Mouse (Mus musculus) liver, adult 10 weeks (tissue): ENCODE data around the gene C2cd5. TPM values are rescaled to one million over a fixed set of nuclear protein-coding genes. Genes with fewer than 3 reads are reported as not detected.

ENCODE experiments used
- polyA plus RNA-seq: library from polyadenylated mRNA; stranded (reverse); fragments of 350-450 nt; fragmentation: Illumina TruSeq; extraction: RNeasy Lipid Tissue Mini Kit (QIAGEN cat#74804); gene quantifications from one replicate; pipeline ENCODE4 v1.2.3, GENCODE M21; 2014; ENCODE audit warnings: low read depth, low replicate concordance

C2cd5 gene
- 4.4 TPM for polyA plus RNA-seq

DNA sequence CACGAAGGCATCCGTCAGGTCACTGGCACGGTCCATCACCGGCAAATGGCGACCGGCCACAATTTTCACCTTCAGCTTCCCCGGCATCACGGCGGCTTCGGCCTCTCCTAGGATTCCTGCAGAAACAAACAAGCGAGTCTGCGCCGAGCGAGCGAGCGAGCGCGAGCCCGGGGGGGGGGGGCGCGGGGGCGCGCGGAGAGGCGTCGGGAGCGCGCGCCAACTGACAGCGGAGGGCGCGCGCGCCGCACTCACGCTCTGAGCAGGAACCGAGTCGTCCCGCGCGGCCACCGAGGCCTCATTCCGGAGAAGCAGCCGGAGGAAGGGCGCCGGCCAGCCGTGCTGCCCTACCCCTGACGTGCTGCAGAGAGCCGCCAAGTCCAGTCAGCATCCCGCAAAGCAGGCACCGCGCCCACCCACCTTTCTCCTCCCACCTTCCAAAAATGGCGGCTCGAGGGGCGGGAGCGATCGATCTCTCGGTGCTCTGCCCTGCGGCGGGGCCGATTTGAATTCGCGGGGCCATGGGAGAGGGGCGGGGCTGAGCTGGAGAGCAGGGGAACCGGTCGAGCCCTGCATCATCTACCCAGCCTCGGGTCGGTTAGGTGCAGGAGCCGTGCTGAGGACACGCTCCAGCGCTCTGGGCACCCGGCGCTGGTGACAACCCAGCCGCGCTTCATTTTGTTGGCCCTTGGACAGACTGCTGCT, at the start of gene C2cd5:
C2cd5 (minus strand) TSS at position 461 of the 702 bp plus-strand sequence.

DNA sequence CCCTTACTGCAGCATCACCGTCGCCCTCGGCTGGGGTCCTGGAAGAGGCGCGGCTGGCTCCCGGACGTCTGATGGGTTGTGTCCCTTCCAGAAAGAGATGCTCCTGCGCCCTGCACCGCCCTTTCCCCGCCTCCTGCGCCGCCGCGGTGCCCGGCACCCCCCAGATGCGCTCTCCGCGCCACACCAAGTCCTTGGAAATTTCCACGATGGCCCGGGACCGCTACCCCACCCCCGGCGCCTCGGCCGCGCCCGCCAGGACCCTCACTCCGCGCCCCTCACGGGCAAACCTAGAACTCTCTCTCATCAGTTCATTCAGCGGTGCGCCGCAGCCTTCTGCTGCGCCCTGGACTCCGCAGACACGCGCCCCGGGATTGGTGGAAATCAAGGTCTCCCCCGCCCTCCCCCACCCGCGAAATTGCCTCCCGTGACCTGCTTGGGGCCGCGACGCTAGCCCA, 135.8 kb downstream of the C2cd5 start, which contains the start of gene St8sia1:
St8sia1 (minus strand) TSS at position 377 of the 455 bp plus-strand sequence.

Other genes with a start within 250 kb of the C2cd5 start
- not detected for gene St8sia1, start 135.7 kb downstream of the C2cd5 start, polyA plus RNA-seq
- 47.1 TPM for gene Etnk1, start 67.1 kb upstream of the C2cd5 start, polyA plus RNA-seq